Mouse (Mus musculus): ENCODE data around the gene Gm28778.
"Not testable (repeated sequence)": the region's sequence is repeated elsewhere in the genome, so short reads cannot be mapped to it uniquely, and the experiment has no call there.

DNA sequence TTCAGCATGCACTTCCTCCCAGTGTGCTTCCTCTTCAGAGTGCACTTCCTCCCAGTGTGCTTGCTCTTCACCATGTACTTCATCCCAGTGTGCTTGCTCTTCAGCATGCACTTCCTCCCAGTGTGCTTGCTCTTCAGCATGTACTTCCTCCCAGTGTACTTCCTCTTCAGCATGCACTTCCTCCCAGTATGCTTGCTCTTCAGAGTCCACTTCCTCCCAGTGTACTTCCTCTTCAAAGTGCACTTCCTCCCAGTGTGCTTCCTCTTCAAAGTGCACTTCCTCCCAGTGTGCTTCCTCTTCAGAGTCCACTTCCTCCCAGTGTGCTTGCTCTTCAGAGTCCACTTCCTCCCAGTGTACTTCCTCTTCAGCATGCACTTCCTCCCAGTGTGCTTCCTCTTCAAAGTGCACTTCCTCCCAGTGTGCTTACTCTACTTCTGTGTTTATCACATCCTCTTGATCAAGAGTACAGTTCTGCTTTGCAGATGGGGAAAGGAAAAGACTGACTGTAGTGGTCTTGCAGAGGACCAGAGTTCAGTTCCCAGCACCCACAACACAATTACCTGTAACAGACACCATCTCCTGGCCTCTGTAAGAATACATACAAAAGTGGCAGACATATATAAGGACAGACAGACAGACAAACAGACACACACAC lies 31.8 kb upstream of the Gm28778 start:
- not testable (repeated sequence) for TF ChIP-seq POLR2A (IDR thresholded peaks at IDR 0.05; ENCODE audit: extremely low read depth, insufficient read depth, low read length); CTCF (IDR thresholded peaks at IDR 0.05; ENCODE audit: low read depth, low read length)
